Mouse (Mus musculus): ENCODE measurements at regions not wholly inside any gene's neighbourhood (a gene's known extent, or its start where the extent isn't known, plus 50 kb on each side); places are given as distances from the start of the nearest gene placed in this dataset.

DNA sequence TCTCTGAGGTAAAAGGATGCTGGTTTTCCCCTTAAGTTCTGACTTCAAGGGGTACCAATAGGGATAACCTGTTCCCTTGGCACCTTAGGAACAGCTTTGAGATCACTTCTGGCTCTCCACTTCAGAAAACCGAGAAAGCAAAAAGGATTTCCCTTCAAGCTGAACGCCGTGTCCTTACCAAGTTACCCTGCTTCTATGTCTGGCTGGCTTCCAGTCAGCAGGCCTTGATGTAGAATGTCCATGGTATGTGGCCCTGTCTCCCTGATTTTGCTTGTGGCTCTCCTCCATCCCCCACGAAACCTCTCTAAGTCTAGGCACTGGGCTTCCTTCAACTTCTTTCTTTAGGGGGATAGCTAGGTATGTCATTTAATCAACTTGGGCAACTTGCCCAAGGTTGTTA, 55.7 kb downstream of the Foxb1 start:
- no peak for TF ChIP-seq CTCF (conservative IDR thresholded peaks at IDR 0.05; ENCODE audit: low read length)
- no peak for TF ChIP-seq POU5F1 (IDR thresholded peaks at IDR 0.05; ENCODE audit: borderline replicate concordance, low read length)
- no peak for TF ChIP-seq NANOG (IDR thresholded peaks at IDR 0.05; ENCODE audit: borderline replicate concordance, low read length)
